In the genomic region with DNA sequence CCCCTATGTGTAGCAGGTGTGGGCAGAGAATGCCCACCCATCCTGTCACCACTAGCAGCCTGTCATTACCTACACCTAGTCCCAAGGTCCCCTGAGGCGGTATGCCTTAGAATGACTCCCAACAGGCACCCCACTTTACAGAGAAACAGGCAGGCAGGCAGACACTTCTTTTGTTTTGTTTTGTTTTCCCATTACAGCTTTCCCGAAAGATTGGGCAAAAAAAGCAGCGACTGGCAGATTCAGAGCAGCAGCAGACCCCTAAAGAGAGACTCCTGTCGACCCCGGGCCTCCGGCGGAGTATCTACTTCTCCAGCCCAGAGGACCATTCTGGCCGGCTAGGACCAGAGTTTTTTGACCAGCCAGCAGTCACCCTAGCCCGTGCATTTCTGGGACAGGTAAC, we compare ENCODE assay signal across 9 mouse cellular contexts. TPM values are rescaled to one million over a fixed set of nuclear protein-coding genes. Genes with fewer than 3 reads are reported as not detected.
DNase-seq lines count a peak whose midpoint lies in the region; ATAC-seq and TF ChIP-seq lines count a peak whose summit lies in the region.
"Had no signal": no experiment of that assay in that cellular context is flagged by ENCODE, and none has a peak within 500 bp of the region (broad histone marks: within the 10 kb centered on the region; RNA-seq: fewer than 3 reads in every experiment).

No protein-coding gene starts in this region.

- peaks cover 35% of the 10 kb centered on the region for H3K27me3 ChIP-seq in erythroblast, embryonic 14.5 days (ENCODE audit: control insufficient read depth)
- H3K27me3 ChIP-seq in lung, embryonic 14.5 days (ENCODE audit: insufficient read depth, low read length), result no peaks in the 10 kb centered on the region
- H3K27me3 ChIP-seq in limb, embryonic 12.5 days, result peaks cover 9% of the 10 kb centered on the region
- peaks cover 20% of the 10 kb centered on the region for H3K27me3 ChIP-seq in neural tube, embryonic 13.5 days

- H3K4me3 ChIP-seq in erythroblast, embryonic 14.5 days (replicated peaks), result peak overlapping the region; percentile 79
- peak overlapping the region; percentile 70; the same call in 1 of the 2 replicates for H3K4me3 ChIP-seq in lung, embryonic 14.5 days (ENCODE audit: low read depth, low read length)
- no peak overlapping the region for H3K4me3 ChIP-seq in limb, embryonic 12.5 days (replicated peaks)
- 0 out of 2 replicates have a peak overlapping the region, but pooled peaks have one; percentile 69 for H3K4me3 ChIP-seq in neural tube, embryonic 13.5 days

- TF ChIP-seq CTCF in lung, embryonic 14.5 days (IDR thresholded peaks at IDR 0.05; ENCODE audit: low read depth), result no peak

- 86% methylated on average over 9 of the region's 9 CpGs for WGBS in lung, embryonic 14.5 days
- WGBS in limb, embryonic 12.5 days, result 89% methylated on average over 9 of the region's 9 CpGs
- WGBS in neural tube, embryonic 13.5 days, result 88% methylated on average over 9 of the region's 9 CpGs

- peak overlapping the region; percentile 84; the same call in 1 of the 2 replicates for H3K9ac ChIP-seq in lung, embryonic 14.5 days
- 0 out of 2 replicates have a peak overlapping the region, but pooled peaks have one; percentile 80 for H3K9ac ChIP-seq in limb, embryonic 12.5 days (replicated peaks)
- H3K9ac ChIP-seq in neural tube, embryonic 13.5 days, result peak overlapping the region; percentile 86

- H3K4me1 ChIP-seq in erythroblast, embryonic 14.5 days (ENCODE audit: control insufficient read depth), result peaks cover 67% of the 10 kb centered on the region
- peaks cover 30% of the 10 kb centered on the region for H3K4me1 ChIP-seq in lung, embryonic 14.5 days (ENCODE audit: insufficient read depth)
- peaks cover 36% of the 10 kb centered on the region for H3K4me1 ChIP-seq in limb, embryonic 12.5 days (replicated peaks)
- peaks cover 49% of the 10 kb centered on the region for H3K4me1 ChIP-seq in neural tube, embryonic 13.5 days (replicated peaks)

- H3K4me2 ChIP-seq in lung, embryonic 14.5 days, result peak overlapping the region; percentile 84; the same call in 1 of the 2 replicates
- H3K4me2 ChIP-seq in limb, embryonic 12.5 days, result peak overlapping the region; percentile 74; the same call in 1 of the 2 replicates
- peak overlapping the region; percentile 73 for H3K4me2 ChIP-seq in neural tube, embryonic 13.5 days

- H3K36me3 ChIP-seq in erythroblast, embryonic 14.5 days (ENCODE audit: control insufficient read depth), result peaks cover 55% of the 10 kb centered on the region
- H3K36me3 ChIP-seq in lung, embryonic 14.5 days (ENCODE audit: insufficient read depth), result peaks cover 45% of the 10 kb centered on the region
- H3K36me3 ChIP-seq in limb, embryonic 12.5 days, result peaks cover 46% of the 10 kb centered on the region
- H3K36me3 ChIP-seq in neural tube, embryonic 13.5 days, result peaks cover 35% of the 10 kb centered on the region

- H3K27ac ChIP-seq in lung, embryonic 14.5 days (ENCODE audit: low read depth), result no peak overlapping the region
- no peak overlapping the region for H3K27ac ChIP-seq in limb, embryonic 12.5 days
- no peak overlapping the region for H3K27ac ChIP-seq in neural tube, embryonic 13.5 days (replicated peaks)

- no peak for DNase-seq in lung, embryonic 14.5 days
- DNase-seq in lung, postnatal 36 days, result no peak
- no peak for DNase-seq in gastrocnemius, postnatal 10 days
- DNase-seq in testis, postnatal 14 days (ENCODE audit: low spot score), result no peak

- H3K9me3 ChIP-seq in erythroblast, embryonic 14.5 days (ENCODE audit: control insufficient read depth, low read length), result peaks cover 12% of the 10 kb centered on the region
- H3K9me3 ChIP-seq in lung, embryonic 14.5 days (ENCODE audit: low read depth, low read length), result no peaks in the 10 kb centered on the region
- no peaks in the 10 kb centered on the region for H3K9me3 ChIP-seq in limb, embryonic 12.5 days
- H3K9me3 ChIP-seq in neural tube, embryonic 13.5 days, result no peaks in the 10 kb centered on the region

- no peak for ATAC-seq in erythroblast, adult 5-6 weeks (replicated peaks; ENCODE audit: low FRiP score, poor library complexity, severe bottlenecking)
- ATAC-seq in lung, embryonic 14.5 days (ENCODE audit: insufficient read depth), result no peak
- ATAC-seq in limb, embryonic 12.5 days (ENCODE audit: insufficient number of reproducible peaks, insufficient read depth, low FRiP score, low TSS enrichment, low read depth), result no peak
- no peak for ATAC-seq in neural tube, embryonic 13.5 days (ENCODE audit: low read depth)

RNA-seq across cellular contexts. Expression of gene Mpg, which starts 1.2 kb away (rescaled TPM):
- 4.8 and 5.0 TPM in 2 replicates for polyA plus RNA-seq in erythroblast, embryonic 14.5 days (2012)
- 21.3 and 22.1 TPM in 2 replicates for total RNA-seq in erythroblast, adult 5-6 weeks (2015; ENCODE audit: low replicate concordance)
- 29.0 and 33.3 TPM in 2 replicates for total RNA-seq in erythroblast, adult 5-6 weeks (2017; ENCODE audit: low replicate concordance)
- 39.6 and 42.2 TPM in 2 replicates for polyA plus RNA-seq in lung, embryonic 14.5 days (2014; fragmentation: Nextera tagmentation; extraction: Ambion mirVana)
- polyA plus RNA-seq in limb, embryonic 12.5 days (2016; fragmentation: Nextera tagmentation; extraction: Ambion mirVana), result 42.4 and 44.6 TPM in 2 replicates
- 35.8 and 36.6 TPM in 2 replicates for polyA plus RNA-seq in neural tube, embryonic 13.5 days (2015; fragmentation: Nextera tagmentation; extraction: Ambion mirVana)
- total RNA-seq in gastrocnemius, postnatal 10 days (2021), result 10 to 100 TPM; 11.2 to 14.3 TPM

RNA-seq across cellular contexts. Expression of gene Rhbdf1, which starts 5.5 kb away (rescaled TPM):
- 0.44 and 0.77 TPM in 2 replicates for polyA plus RNA-seq in erythroblast, embryonic 14.5 days (2012)
- total RNA-seq in erythroblast, adult 5-6 weeks (2015; ENCODE audit: low replicate concordance), result not detected in 2 replicates
- total RNA-seq in erythroblast, adult 5-6 weeks (2017; ENCODE audit: low replicate concordance), result 1.2 and 7.5 TPM in 2 replicates
- polyA plus RNA-seq in lung, embryonic 14.5 days (2014; fragmentation: Nextera tagmentation; extraction: Ambion mirVana), result 52.8 and 63.9 TPM in 2 replicates
- polyA plus RNA-seq in limb, embryonic 12.5 days (2016; fragmentation: Nextera tagmentation; extraction: Ambion mirVana), result 39.8 and 42.0 TPM in 2 replicates
- polyA plus RNA-seq in neural tube, embryonic 13.5 days (2015; fragmentation: Nextera tagmentation; extraction: Ambion mirVana), result 28.9 and 30.4 TPM in 2 replicates
- total RNA-seq in gastrocnemius, postnatal 10 days (2021), result 10 to 100 TPM; 26.3 to 35.3 TPM

RNA-seq across cellular contexts. Expression of gene Snrnp25, which starts 22.3 kb away (rescaled TPM):
- polyA plus RNA-seq in erythroblast, embryonic 14.5 days (2012), result 25.7 and 48.2 TPM in 2 replicates
- 64.4 and 68.3 TPM in 2 replicates for total RNA-seq in erythroblast, adult 5-6 weeks (2015; ENCODE audit: low replicate concordance)
- total RNA-seq in erythroblast, adult 5-6 weeks (2017; ENCODE audit: low replicate concordance), result 29.9 and 61.1 TPM in 2 replicates
- polyA plus RNA-seq in lung, embryonic 14.5 days (2014; fragmentation: Nextera tagmentation; extraction: Ambion mirVana), result 62.8 and 71.4 TPM in 2 replicates
- polyA plus RNA-seq in limb, embryonic 12.5 days (2016; fragmentation: Nextera tagmentation; extraction: Ambion mirVana), result 81.9 and 83.3 TPM in 2 replicates
- 45.7 and 46.8 TPM in 2 replicates for polyA plus RNA-seq in neural tube, embryonic 13.5 days (2015; fragmentation: Nextera tagmentation; extraction: Ambion mirVana)
- total RNA-seq in gastrocnemius, postnatal 10 days (2021), result 1 to 10 TPM; 7.6 to 8.6 TPM

RNA-seq across cellular contexts. Expression of gene Il9r, which starts 27.5 kb away (rescaled TPM):
- polyA plus RNA-seq in erythroblast, embryonic 14.5 days (2012), result not detected in 2 replicates
- not detected in 2 replicates for total RNA-seq in erythroblast, adult 5-6 weeks (2015; ENCODE audit: low replicate concordance)
- total RNA-seq in erythroblast, adult 5-6 weeks (2017; ENCODE audit: low replicate concordance), result not detected in 2 replicates
- 0.04 TPM in 1 of 2 replicates, not detected in the other for polyA plus RNA-seq in lung, embryonic 14.5 days (2014; fragmentation: Nextera tagmentation; extraction: Ambion mirVana)
- 0.21 TPM in 1 of 2 replicates, not detected in the other for polyA plus RNA-seq in limb, embryonic 12.5 days (2016; fragmentation: Nextera tagmentation; extraction: Ambion mirVana)
- polyA plus RNA-seq in neural tube, embryonic 13.5 days (2015; fragmentation: Nextera tagmentation; extraction: Ambion mirVana), result not detected in 2 replicates
- not detected for total RNA-seq in gastrocnemius, postnatal 10 days (2021)
- total RNA-seq: heart, postnatal 25 days had no signal

RNA-seq across cellular contexts. Expression of gene Nprl3, which starts 40.0 kb away (rescaled TPM):
- polyA plus RNA-seq in erythroblast, embryonic 14.5 days (2012), result 4.8 and 5.8 TPM in 2 replicates
- total RNA-seq in erythroblast, adult 5-6 weeks (2015; ENCODE audit: low replicate concordance), result 58.0 and 62.7 TPM in 2 replicates
- total RNA-seq in erythroblast, adult 5-6 weeks (2017; ENCODE audit: low replicate concordance), result 166 and 187 TPM in 2 replicates
- 44.0 and 46.3 TPM in 2 replicates for polyA plus RNA-seq in lung, embryonic 14.5 days (2014; fragmentation: Nextera tagmentation; extraction: Ambion mirVana)
- 43.7 and 47.8 TPM in 2 replicates for polyA plus RNA-seq in limb, embryonic 12.5 days (2016; fragmentation: Nextera tagmentation; extraction: Ambion mirVana)
- 39.8 and 42.8 TPM in 2 replicates for polyA plus RNA-seq in neural tube, embryonic 13.5 days (2015; fragmentation: Nextera tagmentation; extraction: Ambion mirVana)
- 10 to 100 TPM; 18.9 to 25.0 TPM for total RNA-seq in gastrocnemius, postnatal 10 days (2021)

Comparison
In these comparisons a context has a peak if more than half of its experiments do, and no peak if none do; other contexts are left out.
1. RNA of gene Rhbdf1, which starts 5.5 kb away (polyA plus RNA-seq): 52.8 to 63.9 TPM in lung, embryonic 14.5 days, 39.8 to 42.0 TPM in limb, embryonic 12.5 days and 28.9 to 30.4 TPM in neural tube, embryonic 13.5 days; 0.44 to 0.77 TPM in erythroblast, embryonic 14.5 days; every median in the first group is over 10 times any median in the second.
2. Peak in every context shown above with its lines, with median percentiles within 50 percentile points of each other: H3K4me2 ChIP-seq and H3K9ac ChIP-seq.